Mouse (Mus musculus) hindbrain, embryonic 16.5 days (tissue): ENCODE measurements around the gene Ier5. TPM values are rescaled to one million over a fixed set of nuclear protein-coding genes. Genes with fewer than 3 reads are reported as not detected.

Source experiments
- ATAC-seq: fragments of 200-750 bp; cut with Nextera tagmentation; 2 replicates; pipeline ENCODE4 v1.8.0; 2017; ENCODE audit warnings: moderate TSS enrichment, moderate library complexity
- H3K27ac ChIP-seq: fragments of 300-500 bp; sonication (generic); 2 replicates; pipeline ENCODE4 v1.5.1; 2014; ENCODE audit warnings: low read depth, mild to moderate bottlenecking, control low read depth, low read length, moderate library complexity
- H3K27me3 ChIP-seq: fragments of 300-500 bp; sonication (generic); replicated peaks from 2 replicates; pipeline ENCODE4 v1.6.1; 2014; ENCODE audit warnings: low read length; ENCODE audit not compliant: control insufficient read depth, insufficient read depth
- H3K36me3 ChIP-seq: fragments of 300-500 bp; sonication (generic); 2 replicates; pipeline ENCODE4 v1.6.1; 2014; ENCODE audit warnings: mild to moderate bottlenecking, low read length, moderate library complexity, mixed read lengths; ENCODE audit not compliant: control insufficient read depth, insufficient read depth
- H3K4me1 ChIP-seq: fragments of 300-500 bp; sonication (generic); 2 replicates; pipeline ENCODE4 v1.6.1; 2014; ENCODE audit warnings: low read depth, low read length; ENCODE audit not compliant: control insufficient read depth, insufficient read depth
- H3K4me2 ChIP-seq: fragments of 300-500 bp; sonication (generic); 2 replicates; pipeline ENCODE4 v1.6.1; 2014; ENCODE audit warnings: mild to moderate bottlenecking, low read length, control low read depth, moderate library complexity
- H3K4me3 ChIP-seq: fragments of 300-500 bp; sonication (generic); 2 replicates; pipeline ENCODE4 v1.5.1; 2014; ENCODE audit warnings: mild to moderate bottlenecking, low read length, control low read depth, moderate library complexity
- H3K9ac ChIP-seq: fragments of 300-500 bp; sonication (generic); 2 replicates; pipeline ENCODE4 v1.6.1; 2014; ENCODE audit warnings: low read depth, mild to moderate bottlenecking, control low read depth, low read length, moderate library complexity
- H3K9me3 ChIP-seq: fragments of 300-500 bp; sonication (generic); 2 replicates; pipeline ENCODE4 v1.6.1; 2014; ENCODE audit warnings: mild to moderate bottlenecking, low read length, moderate library complexity; ENCODE audit not compliant: control insufficient read depth
- WGBS: fragments of 180-500 bp; shearing (Covaris S2); extraction: QIAGEN DNeasy Blood & Tissue Kit; methylation state at CpG from one replicate; pipeline ENCODE4 v1.1.7; 2014; 5-methylcytosine and 5-hydroxymethylcytosine counted together
- polyA plus RNA-seq: library from polyadenylated mRNA; unstranded; fragments of >200 nt; fragmentation: Nextera tagmentation; extraction: Ambion mirVana; gene quantifications from 2 replicates; pipeline ENCODE4 v1.2.1, GENCODE M21; 2015

The Ier5 gene
- polyA plus RNA-seq, 1 experiment from 2014 or later: 5.5 TPM

DNA sequence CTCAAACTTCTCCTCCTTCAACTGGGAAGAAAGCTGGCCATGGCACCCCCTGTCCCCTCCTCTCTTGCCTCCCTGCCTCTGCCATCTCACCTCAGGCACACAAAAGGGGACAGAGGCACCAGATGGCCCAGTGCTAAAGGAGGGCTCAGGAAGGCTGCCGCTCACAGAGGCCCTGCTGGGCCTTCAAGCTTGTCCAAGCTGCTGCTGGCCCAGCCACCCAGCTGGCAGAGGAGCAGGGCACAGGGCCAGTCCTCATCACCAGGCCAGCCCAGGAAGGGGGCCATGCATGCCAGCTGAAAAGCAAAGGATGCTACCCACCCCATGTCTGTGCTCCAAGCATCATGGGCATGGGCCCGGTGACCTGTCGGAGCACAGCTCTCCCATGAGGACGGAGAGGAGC lies 36.5 kb downstream of the Ier5 start:
- H3K36me3 ChIP-seq: no peaks in the 10 kb centered on the region
- peak; percentile 87 for ATAC-seq
- WGBS: 59% methylated on average over 4 of the region's 4 CpGs
- peak overlapping the region; percentile 42; the same call in 1 of the 2 replicates for H3K27ac ChIP-seq
- H3K4me2 ChIP-seq: no peak overlapping the region
- no peak overlapping the region for H3K9ac ChIP-seq
- peaks cover 17% of the 10 kb centered on the region; the same call in 1 of the 2 replicates for H3K4me1 ChIP-seq
- no peaks in the 10 kb centered on the region for H3K9me3 ChIP-seq
- no peak overlapping the region for H3K4me3 ChIP-seq
- no peaks in the 10 kb centered on the region for H3K27me3 ChIP-seq

- Histone ChIP-seq H3K4me1 (peaks cover 17% of the 10 kb centered on the region; the same call in 1 of the 2 replicates), H3K9me3 (no peaks in the 10 kb centered on the region), H3K9ac (no peak overlapping the region), H3K27ac (no peak overlapping the region), H3K4me3 (no peak overlapping the region), H3K36me3 (no peaks in the 10 kb centered on the region), H3K27me3 (no peaks in the 10 kb centered on the region), H3K4me2 (no peak overlapping the region)
- WGBS: 86% methylated on average over 7 of the region's 7 CpGs
- no peak for ATAC-seq
Observed at GRCm38 (mm10) chr1:155062057-155062456, 37.4 kb downstream of the Ier5 start.

GRCm38 (mm10) chr1:155060832-155061801 lies 38.3 kb downstream of the Ier5 start:
- H3K4me3 ChIP-seq: no peak overlapping the region
- H3K4me2 ChIP-seq: no peak overlapping the region
- no peaks in the 10 kb centered on the region for H3K9me3 ChIP-seq
- H3K9ac ChIP-seq: no peak overlapping the region
- WGBS: 68% methylated on average over 17 of the region's 17 CpGs
- peaks cover 17% of the 10 kb centered on the region; the same call in 1 of the 2 replicates for H3K4me1 ChIP-seq
- peak; percentile 45; the same call in 1 of the 2 replicates for ATAC-seq
- no peak overlapping the region; the same call in 1 of the 2 replicates for H3K27ac ChIP-seq
- no peaks in the 10 kb centered on the region for H3K27me3 ChIP-seq
- no peaks in the 10 kb centered on the region for H3K36me3 ChIP-seq

DNA sequence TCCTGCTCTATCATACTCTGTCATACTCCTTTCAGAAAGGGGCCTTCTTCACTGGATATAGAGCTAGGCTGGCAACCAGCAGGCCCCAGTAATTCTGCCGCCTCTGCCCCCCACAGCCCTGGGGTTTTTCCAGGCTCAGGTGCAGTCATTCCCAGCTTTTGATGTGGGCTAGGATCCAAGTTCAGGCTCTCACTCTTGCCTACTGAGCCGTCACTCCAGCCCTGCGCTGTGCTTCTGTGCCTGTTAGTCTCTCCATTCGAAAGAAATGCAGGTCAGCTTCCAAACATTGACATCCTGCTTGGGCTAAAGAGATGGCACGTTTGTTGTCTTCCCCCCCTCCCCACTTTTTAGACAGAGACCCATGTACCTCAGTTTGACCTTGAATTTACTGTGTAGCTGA lies 39.2 kb downstream of the Ier5 start:
- no peak overlapping the region for H3K27ac ChIP-seq

DNA sequence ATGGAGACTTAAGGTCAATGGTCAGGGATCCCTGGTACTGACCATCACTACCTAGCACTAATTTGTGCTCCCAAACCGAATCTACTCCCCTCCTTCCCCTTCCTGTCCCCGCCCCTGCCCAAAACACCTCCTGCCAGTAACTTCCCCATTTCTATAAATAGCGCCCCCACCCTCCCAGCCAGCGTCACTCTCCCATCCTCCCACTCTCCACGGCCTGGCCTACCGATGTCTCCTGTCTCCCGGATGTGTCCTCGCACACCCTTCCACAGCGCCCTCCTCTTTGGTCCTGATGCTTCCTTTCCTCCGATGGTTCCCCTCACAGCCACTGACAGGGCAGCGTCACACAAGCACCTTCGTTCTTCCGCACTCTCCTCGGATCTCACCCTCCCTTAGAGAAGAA lies 39.9 kb downstream of the Ier5 start:
- Histone ChIP-seq H3K27me3 (no peaks in the 10 kb centered on the region), H3K4me3 (no peak overlapping the region), H3K36me3 (no peaks in the 10 kb centered on the region), H3K9ac (no peak overlapping the region), H3K4me2 (no peak overlapping the region), H3K9me3 (no peaks in the 10 kb centered on the region), H3K4me1 (peaks cover 17% of the 10 kb centered on the region; the same call in 1 of the 2 replicates), H3K27ac (no peak overlapping the region)
- 32% methylated on average over 14 of the region's 14 CpGs for WGBS
- ATAC-seq: no peak

More for the DNA sequence above, 39.2 kb downstream of the Ier5 start:
- no peak overlapping the region for H3K4me2 ChIP-seq
- H3K4me1 ChIP-seq: peaks cover 17% of the 10 kb centered on the region; the same call in 1 of the 2 replicates
- H3K36me3 ChIP-seq: no peaks in the 10 kb centered on the region
- H3K9ac ChIP-seq: 0 out of 2 replicates have a peak overlapping the region, but pooled peaks have one; percentile 11
- ATAC-seq: no peak
- no peak overlapping the region for H3K4me3 ChIP-seq
- 51% methylated on average over 5 of the region's 5 CpGs for WGBS
- no peaks in the 10 kb centered on the region for H3K27me3 ChIP-seq
- no peaks in the 10 kb centered on the region for H3K9me3 ChIP-seq

GRCm38 (mm10) chr1:155058099-155059012 lies 41.1 kb downstream of the Ier5 start:
- Histone ChIP-seq H3K9ac (no peak overlapping the region), H3K4me3 (no peak overlapping the region), H3K27me3 (no peaks in the 10 kb centered on the region), H3K27ac (no peak overlapping the region), H3K36me3 (no peaks in the 10 kb centered on the region), H3K9me3 (no peaks in the 10 kb centered on the region), H3K4me1 (peaks cover 17% of the 10 kb centered on the region; the same call in 1 of the 2 replicates), H3K4me2 (no peak overlapping the region)
- no peak for ATAC-seq
- WGBS: 73% methylated on average over 6 of the region's 6 CpGs

DNA sequence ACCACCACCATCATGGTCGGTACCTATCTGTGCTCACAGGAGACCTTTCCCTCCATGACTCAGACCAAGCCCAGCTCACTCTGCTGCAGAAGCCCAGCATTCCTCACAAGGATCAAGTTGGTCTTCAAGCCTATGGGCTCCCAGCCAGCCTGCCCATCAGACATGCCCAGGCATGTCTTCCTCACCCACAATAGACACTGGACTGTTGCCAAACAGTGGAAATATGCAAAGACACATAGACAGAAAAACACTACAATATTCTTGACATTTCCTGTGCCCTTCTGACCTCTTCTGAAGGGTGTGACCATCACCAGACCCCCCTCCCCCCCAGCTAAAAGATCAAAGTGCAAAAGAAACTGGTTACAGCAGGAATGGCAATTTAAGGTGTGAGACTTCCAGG lies 43.3 kb downstream of the Ier5 start:
- Histone ChIP-seq H3K4me3 (no peak overlapping the region), H3K4me1 (peaks cover 29% of the 10 kb centered on the region), H3K9me3 (no peaks in the 10 kb centered on the region), H3K4me2 (no peak overlapping the region), H3K9ac (no peak overlapping the region), H3K27ac (no peak overlapping the region), H3K36me3 (no peaks in the 10 kb centered on the region), H3K27me3 (no peaks in the 10 kb centered on the region)
- ATAC-seq: no peak
- 97% methylated on average over 1 of the region's 1 CpGs for WGBS

GRCm38 (mm10) chr1:155055041-155055440 lies 44.4 kb downstream of the Ier5 start:
- H3K27ac ChIP-seq: no peak overlapping the region

More at GRCm38 (mm10) chr1:155055041-155055440, 44.4 kb downstream of the Ier5 start:
- no peak overlapping the region for H3K4me2 ChIP-seq
- H3K9me3 ChIP-seq: no peaks in the 10 kb centered on the region
- no peak for ATAC-seq
- no peak overlapping the region for H3K9ac ChIP-seq
- H3K4me1 ChIP-seq: peaks cover 25% of the 10 kb centered on the region
- 41% methylated on average over 3 of the region's 3 CpGs for WGBS
- H3K4me3 ChIP-seq: no peak overlapping the region
- no peaks in the 10 kb centered on the region for H3K36me3 ChIP-seq
- H3K27me3 ChIP-seq: no peaks in the 10 kb centered on the region
